Mouse (Mus musculus) fat pad, adult 2 months (tissue): ENCODE results near the gene Cabp1.
"Not testable (repeated sequence)": the region's sequence is repeated elsewhere in the genome, so short reads cannot be mapped to it uniquely, and the experiment has no call there.

Source experiments
- DNase-seq: peaks from one replicate; pipeline ENCODE4 v3.0.0-alpha.2; 2011; ENCODE audit warnings: low read depth, low spot score; ENCODE audit errors: extremely low read depth

Gene Cabp1

GRCm38 (mm10) chr5:115152132-115152956 lies 41.8 kb downstream of the Cabp1 start:
- DNase-seq, result no peak

DNA sequence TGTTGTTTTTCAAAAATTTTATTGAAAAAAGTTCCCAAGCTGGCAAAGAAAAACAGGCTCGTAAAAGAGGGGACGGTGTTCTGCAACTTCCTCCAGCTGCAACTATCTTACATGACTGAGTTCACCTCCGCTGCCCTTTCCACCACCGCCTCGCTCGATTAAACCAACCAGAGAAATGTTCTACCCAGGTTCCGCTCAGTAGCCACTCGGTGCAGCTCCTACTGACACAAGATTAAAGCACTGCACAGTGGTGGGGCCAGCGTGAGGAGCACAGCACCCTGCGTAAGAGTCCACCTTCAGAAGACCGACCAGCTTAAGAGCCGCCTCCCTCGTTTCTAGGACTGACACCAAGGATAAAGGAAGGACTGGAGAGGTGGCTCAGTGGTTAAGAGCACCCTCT lies 42.7 kb downstream of the Cabp1 start:
- DNase-seq, result no peak

GRCm38 (mm10) chr5:115150991-115151390 lies 43.2 kb downstream of the Cabp1 start:
- no peak for DNase-seq

DNA sequence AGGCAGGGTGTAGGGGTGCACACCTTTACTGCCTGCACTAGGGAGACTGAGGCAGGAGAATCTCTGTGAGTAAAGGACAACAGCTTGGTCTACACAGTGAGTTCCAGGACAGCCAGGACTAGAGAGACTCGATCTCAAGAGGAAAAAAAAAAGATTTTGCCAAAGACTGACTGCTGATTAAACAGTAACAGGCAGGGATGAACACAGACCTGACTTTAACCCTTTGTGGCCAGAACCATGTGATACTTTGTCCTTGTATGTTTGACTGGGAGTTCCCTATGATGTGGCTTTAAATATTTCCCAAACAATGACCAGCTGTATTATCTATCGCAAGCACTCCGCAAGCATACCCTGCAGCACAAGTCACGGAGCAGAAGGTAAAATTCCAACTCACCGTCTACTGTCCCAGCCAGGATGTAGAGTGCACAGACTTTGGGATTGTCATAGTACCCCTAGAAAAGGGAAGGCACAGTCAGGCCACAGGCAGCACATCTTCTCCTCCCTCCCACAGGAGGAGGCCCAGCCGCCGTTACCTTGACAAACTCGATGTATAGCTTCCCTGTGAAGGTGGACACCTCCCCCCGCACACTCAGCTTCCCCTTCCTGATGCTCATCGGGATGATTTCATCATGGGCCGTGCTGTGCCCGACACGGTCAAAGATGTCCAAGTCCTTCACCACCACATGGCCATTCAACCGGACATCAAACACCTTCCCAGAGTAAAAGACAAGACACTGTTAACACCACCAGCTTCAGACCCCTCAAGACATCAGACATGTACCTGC lies 44.3 kb downstream of the Cabp1 start:
- no peak for DNase-seq

GRCm38 (mm10) chr5:115148872-115149271 lies 45.3 kb downstream of the Cabp1 start:
- DNase-seq, result not testable (repeated sequence)

GRCm38 (mm10) chr5:115148378-115148777 lies 45.8 kb downstream of the Cabp1 start:
- DNase-seq, result no peak

- DNase-seq, result no peak
Measured at GRCm38 (mm10) chr5:115147388-115147787, 46.8 kb downstream of the Cabp1 start.

GRCm38 (mm10) chr5:115146747-115147130 lies 47.4 kb downstream of the Cabp1 start:
- no peak for DNase-seq

DNA sequence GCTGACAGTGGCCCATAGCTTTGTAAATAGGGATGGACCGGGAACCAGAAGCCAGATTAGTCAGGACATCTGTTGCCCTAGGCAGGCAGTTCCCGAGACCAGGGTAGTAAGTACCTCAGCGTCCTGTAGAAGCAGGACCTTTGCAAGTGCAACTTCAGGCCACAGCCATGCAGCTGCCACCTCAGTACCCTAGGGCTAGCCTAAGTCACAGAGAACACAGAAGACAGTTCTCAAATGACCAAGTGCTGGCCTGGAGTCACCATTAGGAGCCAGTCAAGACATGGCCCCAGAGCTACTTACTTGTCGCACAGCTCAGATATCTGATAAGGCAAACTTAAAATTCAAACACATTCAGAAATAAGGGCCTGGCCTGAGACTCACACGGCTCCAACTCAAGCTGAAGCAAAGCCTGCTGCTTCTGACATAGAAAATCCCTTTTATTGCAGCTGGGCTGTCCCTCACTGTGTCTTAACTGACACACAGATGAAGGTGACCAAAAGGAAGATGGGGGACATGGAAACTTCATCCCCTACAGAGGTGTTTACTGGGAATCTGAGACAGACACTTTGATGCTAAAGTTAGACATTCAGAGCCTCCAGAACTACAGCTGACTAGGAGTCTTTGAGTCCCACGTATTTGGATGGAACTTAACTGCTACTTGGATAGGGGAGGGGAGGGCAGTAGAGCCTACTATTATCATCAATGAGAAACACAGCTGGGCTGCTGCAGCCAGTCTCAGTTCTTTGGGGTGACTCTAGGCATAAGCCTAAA lies 48.0 kb downstream of the Cabp1 start:
- DNase-seq, result no peak

GRCm38 (mm10) chr5:115145253-115145968 lies 48.8 kb downstream of the Cabp1 start:
- no peak for DNase-seq

DNA sequence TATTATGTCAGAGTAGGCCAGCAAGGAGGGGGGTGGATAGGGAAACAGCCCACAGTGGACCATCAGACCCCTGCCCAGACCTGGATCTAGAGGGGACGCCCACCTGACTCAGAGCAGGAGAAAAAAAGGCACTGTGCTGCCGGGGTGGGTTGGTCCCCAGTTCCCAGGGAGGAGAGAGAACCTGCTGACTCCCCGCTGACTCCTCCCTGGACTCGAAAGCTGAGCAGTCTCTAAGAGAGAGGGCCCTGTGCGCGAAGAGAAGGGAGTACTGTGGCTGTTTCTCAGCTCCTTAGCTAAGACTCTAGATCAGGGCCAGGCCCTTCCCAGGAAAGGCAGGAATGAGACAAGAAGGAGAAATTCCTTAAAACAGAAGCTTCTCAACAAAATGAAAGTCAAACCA lies 49.7 kb downstream of the Cabp1 start:
- no peak for DNase-seq

DNA sequence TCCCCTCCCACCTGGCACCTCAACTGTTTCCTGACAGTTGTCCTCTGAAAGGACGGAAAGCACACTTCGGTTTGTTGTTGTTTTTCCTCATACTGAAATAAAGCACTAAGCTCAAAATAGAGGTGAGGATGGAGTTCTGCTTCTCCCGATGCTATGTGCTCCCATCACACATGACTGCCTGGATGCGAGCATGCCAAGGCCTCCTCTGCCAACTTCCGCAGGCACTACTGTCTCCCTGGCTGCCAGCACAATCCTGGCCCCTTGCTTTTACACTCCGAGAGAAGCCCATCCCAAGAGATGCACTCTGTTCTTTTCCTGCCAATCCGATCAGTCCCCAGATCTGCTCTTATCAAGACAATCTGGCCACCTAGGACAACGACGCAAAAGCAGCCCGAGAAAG lies 50.6 kb downstream of the Cabp1 start:
- no peak for DNase-seq

- DNase-seq, result no peak
Measured at GRCm38 (mm10) chr5:115142166-115142697, 51.9 kb downstream of the Cabp1 start.

GRCm38 (mm10) chr5:115140726-115141125 lies 53.5 kb downstream of the Cabp1 start:
- DNase-seq, result no peak

- no peak for DNase-seq
Measured at GRCm38 (mm10) chr5:115139124-115139523, 55.1 kb downstream of the Cabp1 start.

DNA sequence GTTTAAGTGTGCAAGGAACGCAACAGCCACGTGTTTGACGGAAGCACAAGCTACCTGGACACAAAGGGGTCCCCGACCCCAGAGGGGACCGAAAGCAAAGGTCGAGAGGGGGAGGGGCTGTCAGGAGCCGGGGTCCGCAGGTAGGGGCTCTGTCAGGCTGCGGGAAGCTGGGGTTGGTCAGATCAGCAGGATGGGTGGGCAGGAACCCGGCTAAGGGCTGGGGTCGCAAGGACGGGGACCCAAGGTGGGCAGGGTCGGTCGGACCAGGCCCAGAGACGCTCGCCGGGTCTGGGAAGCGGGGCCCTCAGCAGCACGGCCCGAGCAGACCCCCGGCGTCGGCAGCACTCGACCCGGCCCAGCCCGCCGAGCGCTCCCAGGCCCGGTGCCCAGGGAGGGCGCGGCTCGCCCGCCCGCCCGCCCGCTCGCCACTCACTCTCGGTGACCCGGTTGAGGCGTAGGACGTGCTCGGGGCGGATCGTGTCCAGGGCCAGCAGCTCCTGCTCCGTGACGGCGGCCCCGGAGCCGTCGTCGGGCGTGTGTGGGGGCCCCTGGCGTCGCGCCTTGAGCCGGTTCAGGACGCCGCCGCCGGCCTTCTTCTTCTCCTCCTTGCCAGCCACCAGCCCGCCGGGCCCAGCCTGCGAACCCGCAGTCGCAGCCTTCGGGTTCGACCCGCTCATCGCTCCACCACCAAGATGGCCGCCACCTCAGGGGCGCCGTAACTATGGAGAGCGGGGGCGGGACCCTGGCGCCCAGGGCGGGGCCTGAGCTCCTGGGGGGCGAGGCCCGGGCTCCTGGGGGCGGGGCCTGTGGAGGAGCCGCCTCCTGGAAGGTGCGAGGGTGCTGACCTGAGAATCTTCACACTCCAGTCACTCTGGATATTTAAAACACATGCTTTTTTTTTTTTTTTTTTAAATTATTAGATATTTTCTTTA lies 59.7 kb downstream of the Cabp1 start, which contains the start of gene Unc119b:
TSS of gene Unc119b (minus strand) at position 742 of the 932 bp plus-strand sequence.
- DNase-seq, result no peak

- no peak for DNase-seq
Measured at GRCm38 (mm10) chr5:115133358-115134066, 60.7 kb downstream of the Cabp1 start.

GRCm38 (mm10) chr5:115132465-115132864 lies 61.7 kb downstream of the Cabp1 start:
- no peak for DNase-seq

GRCm38 (mm10) chr5:115129328-115129727 lies 64.9 kb downstream of the Cabp1 start:
- no peak for DNase-seq
